Mouse (Mus musculus): Measurements from ENCODE around the gene Gm10406.
A peak's percentile ranks its signal among the peaks of the same experiment; 100 is the strongest.
"Not testable (repeated sequence)": the region's sequence is repeated elsewhere in the genome, so short reads cannot be mapped to it uniquely, and the experiment has no call there.

Gm10406 gene

GRCm38 (mm10) chr14:7026781-7027749, at the start of gene Gm10406:
Gm10406 (minus strand) TSS chr14:7027449.
- peak; percentile 20 to 33 for DNase-seq

- DNase-seq = not testable (repeated sequence)
Observed at GRCm38 (mm10) chr14:7044870-7045269, 17.6 kb upstream of the Gm10406 start, which contains the start of gene Gm3685. Gm3685 (minus strand) TSS chr14:7044970.

- DNase-seq = peak in 1 of 2 experiments; percentile 12
Observed at GRCm38 (mm10) chr14:7026274-7026673, 975 bp downstream of the Gm10406 start.

- not testable (repeated sequence) for DNase-seq
Observed at GRCm38 (mm10) chr14:6973718-6974117, 53.5 kb downstream of the Gm10406 start, which contains the start of gene Gm6356. Gm6356 (minus strand) TSS chr14:6973818.

All from kidney, postnatal 36 days (tissue).